In genomic region chr8:111471526-111472081, GRCm38 (mm10) we compare ENCODE assay signal across 19 mouse cellular contexts. TPM values are rescaled to one million over a fixed set of nuclear protein-coding genes. Genes with fewer than 3 reads are reported as not detected.
DNase-seq lines count a peak whose midpoint lies in the region; ATAC-seq and TF ChIP-seq lines count a peak whose summit lies in the region.
"Had no signal": no experiment of that assay in that cellular context is flagged by ENCODE, and none has a peak within 500 bp of the region (broad histone marks: within the 10 kb centered on the region; RNA-seq: fewer than 3 reads in every experiment).

No protein-coding gene starts in this region.

- H3K9me3 ChIP-seq in forebrain, embryonic 14.5 days (replicated peaks; ENCODE audit: control insufficient read depth, low read length) = no peaks in the 10 kb centered on the region
- H3K9me3 ChIP-seq in forebrain, embryonic 11.5 days (ENCODE audit: control insufficient read depth, low read length) = no peaks in the 10 kb centered on the region
- H3K9me3 ChIP-seq in forebrain, embryonic 16.5 days (ENCODE audit: control insufficient read depth, low read length) = no peaks in the 10 kb centered on the region
- H3K9me3 ChIP-seq: intestine, embryonic 15.5 days; liver, embryonic 13.5 days had no signal

- H3K4me3 ChIP-seq in forebrain, embryonic 14.5 days (ENCODE audit: low read depth, low read length) = no peak overlapping the region
- H3K4me3 ChIP-seq in forebrain, embryonic 11.5 days (ENCODE audit: low read depth, low read length) = no peak overlapping the region
- no peak overlapping the region for H3K4me3 ChIP-seq in left cerebral cortex, adult 2 months
- H3K4me3 ChIP-seq in forebrain, embryonic 16.5 days (replicated peaks; ENCODE audit: low read length) = no peak overlapping the region
- H3K4me3 ChIP-seq: erythroblast, embryonic 14.5 days; heart, adult 2 months; intestine, embryonic 15.5 days; liver, embryonic 13.5 days had no signal

- ATAC-seq in forebrain, embryonic 14.5 days = peak; percentile 35
- ATAC-seq in forebrain, embryonic 11.5 days (replicated peaks; ENCODE audit: low FRiP score) = no peak
- ATAC-seq in forebrain, embryonic 16.5 days = 0 out of 2 replicates have a peak, but pooled peaks have one; percentile 42
- ATAC-seq: intestine, embryonic 15.5 days had no signal

- DNase-seq in forebrain, embryonic 14.5 days (ENCODE audit: low spot score) = peak; percentile 89
- DNase-seq in forebrain, embryonic 11.5 days (ENCODE audit: low spot score) = no peak
- peak; percentile 24 to 25 for DNase-seq in left cerebral cortex, postnatal 14 days (ENCODE audit: low spot score in 2 of 2)
- DNase-seq in left cerebral cortex, adult 2 months (ENCODE audit: extremely low spot score in 1 of 2, low spot score in 2 of 2) = no peak
- peak; percentile 40 for DNase-seq in MN1 (ENCODE audit: low spot score)
- DNase-seq in adrenal gland, adult 2 months = no peak
- no peak for DNase-seq in spleen, postnatal 14 days (ENCODE audit: low spot score in 2 of 2)
- DNase-seq: adrenal gland, postnatal 10 days; B cell, adult 2 months; cerebellum, postnatal 36 days; heart, adult 2 months; heart, postnatal 10 days; layer of hippocampus, adult 9-11 months; liver, embryonic 13.5 days; lung, postnatal 10 days had no signal

- no peak overlapping the region for H3K4me2 ChIP-seq in forebrain, embryonic 14.5 days (ENCODE audit: low read length)
- no peak overlapping the region for H3K4me2 ChIP-seq in forebrain, embryonic 11.5 days (ENCODE audit: low read depth, low read length, severe bottlenecking)
- H3K4me2 ChIP-seq in forebrain, embryonic 16.5 days (ENCODE audit: low read length) = no peak overlapping the region
- H3K4me2 ChIP-seq: intestine, embryonic 15.5 days; liver, embryonic 13.5 days; midbrain, embryonic 11.5 days had no signal

- intact Hi-C loops in left cerebral cortex, postnatal 14 days (cut with DNase I) = no loop called here
- intact Hi-C loops in left cerebral cortex, adult 2 months (cut with DNase I) = no loop called here

- H3K9ac ChIP-seq in forebrain, embryonic 14.5 days (ENCODE audit: low read length) = no peak overlapping the region; the same call in 1 of the 2 replicates
- no peak overlapping the region for H3K9ac ChIP-seq in forebrain, embryonic 11.5 days (ENCODE audit: low read length)
- H3K9ac ChIP-seq in forebrain, embryonic 16.5 days (replicated peaks; ENCODE audit: low read depth, low read length) = no peak overlapping the region
- H3K9ac ChIP-seq: intestine, embryonic 15.5 days; liver, embryonic 13.5 days had no signal

- peak overlapping the region; percentile 34; the same call in 1 of the 2 replicates for H3K27ac ChIP-seq in forebrain, embryonic 14.5 days (ENCODE audit: low read depth, low read length)
- no peak overlapping the region for H3K27ac ChIP-seq in forebrain, embryonic 11.5 days (ENCODE audit: low read depth, low read length)
- no peak overlapping the region for H3K27ac ChIP-seq in left cerebral cortex, adult 2 months
- no peak overlapping the region for H3K27ac ChIP-seq in forebrain, embryonic 16.5 days (ENCODE audit: low read length)
- H3K27ac ChIP-seq: heart, adult 2 months; intestine, embryonic 15.5 days; liver, embryonic 13.5 days had no signal

- WGBS in forebrain, embryonic 14.5 days = 25% methylated on average over 12 of the region's 12 CpGs
- 85% methylated on average over 12 of the region's 12 CpGs for WGBS in forebrain, embryonic 11.5 days
- 30% methylated on average over 12 of the region's 12 CpGs for WGBS in forebrain, embryonic 16.5 days

- H3K27me3 ChIP-seq in forebrain, embryonic 14.5 days (replicated peaks; ENCODE audit: control insufficient read depth, insufficient read depth, low read length) = no peaks in the 10 kb centered on the region
- no peaks in the 10 kb centered on the region for H3K27me3 ChIP-seq in forebrain, embryonic 11.5 days (ENCODE audit: control insufficient read depth, insufficient read depth, low read length)
- no peaks in the 10 kb centered on the region for H3K27me3 ChIP-seq in forebrain, embryonic 16.5 days (replicated peaks; ENCODE audit: control insufficient read depth, insufficient read depth, low read length)
- H3K27me3 ChIP-seq: intestine, embryonic 15.5 days; liver, embryonic 13.5 days had no signal

- H3K36me3 ChIP-seq in forebrain, embryonic 14.5 days (ENCODE audit: control insufficient read depth, insufficient read depth, low read length) = 0 out of 2 replicates have a peak, but pooled peaks cover 2% of the 10 kb centered on the region
- no peaks in the 10 kb centered on the region for H3K36me3 ChIP-seq in forebrain, embryonic 11.5 days (ENCODE audit: control insufficient read depth, insufficient read depth, low read length)
- H3K36me3 ChIP-seq in forebrain, embryonic 16.5 days (ENCODE audit: control insufficient read depth, insufficient read depth) = no peaks in the 10 kb centered on the region
- H3K36me3 ChIP-seq: intestine, embryonic 15.5 days had no signal

- peaks cover 43% of the 10 kb centered on the region for H3K4me1 ChIP-seq in forebrain, embryonic 14.5 days (ENCODE audit: control insufficient read depth, insufficient read depth, low read length)
- peaks cover 6% of the 10 kb centered on the region; the same call in 1 of the 2 replicates for H3K4me1 ChIP-seq in forebrain, embryonic 11.5 days (replicated peaks; ENCODE audit: control insufficient read depth, insufficient read depth, low read length)
- peaks cover 44% of the 10 kb centered on the region for H3K4me1 ChIP-seq in forebrain, embryonic 16.5 days (replicated peaks; ENCODE audit: control insufficient read depth, insufficient read depth, low read length)
- H3K4me1 ChIP-seq: intestine, embryonic 15.5 days; liver, embryonic 13.5 days had no signal

- no peak for TF ChIP-seq CTCF in left cerebral cortex, adult 2 months (IDR thresholded peaks at IDR 0.05)

RNA-seq across cellular contexts. Expression of gene Wdr59, which starts 50.3 kb away (rescaled TPM):
- 2.9 and 4.2 TPM in 2 replicates for polyA plus RNA-seq in forebrain, embryonic 14.5 days (2014; fragmentation: Nextera tagmentation; extraction: Ambion mirVana)
- 3.4 and 3.7 TPM in 2 replicates for polyA plus RNA-seq in forebrain, embryonic 11.5 days (2014; fragmentation: Nextera tagmentation; extraction: Ambion mirVana)
- 10 to 100 TPM; 19.4 to 20.5 TPM for total RNA-seq in left cerebral cortex, postnatal 14 days (2021)
- total RNA-seq in left cerebral cortex, adult 2 months (2021) = 10 to 100 TPM; 18.9 to 20.0 TPM
- 8.3 and 9.4 TPM in 2 replicates for polyA plus RNA-seq in forebrain, embryonic 16.5 days (2015; fragmentation: Nextera tagmentation; extraction: Ambion mirVana)
- 10 to 100 TPM; 10.6 to 12.4 TPM for total RNA-seq in adrenal gland, adult 2 months (2021)
- polyA plus RNA-seq in adrenal gland, adult 2 months (2012; rRNA removed) = 5.1 and 7.2 TPM in 2 replicates

Comparison
In these comparisons a context has a peak if more than half of its experiments do, and no peak if none do; other contexts are left out.
1. DNase-seq: peak in forebrain, embryonic 14.5 days (single experiment), left cerebral cortex, postnatal 14 days (2 of 2) and MN1 (single experiment); none in forebrain, embryonic 11.5 days (single experiment), left cerebral cortex, adult 2 months (0 of 2), adrenal gland, adult 2 months (single experiment) and spleen, postnatal 14 days (0 of 2).